Mouse (Mus musculus) CD4-positive, CD25-positive, alpha-beta regulatory T cell, adult 2 months (primary cell): ENCODE measurements at regions not wholly inside any gene's neighbourhood (a gene's known extent, or its start where the extent isn't known, plus 50 kb on each side); places are given as distances from the start of the nearest gene placed in this dataset.

Experiments
- DNase-seq: peaks from one replicate; pipeline ENCODE4 v3.0.0-alpha.2; 2012; ENCODE audit warnings: low read depth, low spot score

DNA sequence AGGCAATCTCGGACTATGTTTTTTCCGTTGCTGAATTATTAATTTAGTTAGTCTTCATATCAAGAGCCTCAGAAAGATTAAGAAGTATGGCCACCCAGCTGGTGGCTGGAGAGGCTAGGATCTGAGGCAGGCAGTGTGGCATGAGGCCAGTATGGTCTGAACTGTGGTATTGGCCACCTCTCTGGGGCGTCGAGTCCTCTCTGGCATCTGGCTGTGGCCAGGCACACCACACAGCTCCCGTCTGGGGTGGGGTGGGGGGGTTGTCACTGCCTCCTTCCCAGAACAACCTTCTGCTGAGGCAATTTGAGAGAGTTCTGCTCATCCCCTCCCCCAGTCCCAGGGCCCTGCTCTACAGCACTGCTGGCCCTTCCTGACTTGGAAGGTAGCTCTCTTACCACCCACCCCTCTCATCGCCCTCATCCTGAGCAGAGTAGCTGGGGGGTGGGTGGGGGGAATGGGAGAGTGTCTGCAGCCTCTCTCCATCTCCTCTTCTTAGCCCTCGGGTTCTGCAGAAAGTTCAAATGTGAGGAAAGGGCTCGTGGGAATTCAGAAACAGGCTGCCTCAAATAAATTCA, 103.2 kb downstream of the Vegfa start:
- no peak for DNase-seq

DNA sequence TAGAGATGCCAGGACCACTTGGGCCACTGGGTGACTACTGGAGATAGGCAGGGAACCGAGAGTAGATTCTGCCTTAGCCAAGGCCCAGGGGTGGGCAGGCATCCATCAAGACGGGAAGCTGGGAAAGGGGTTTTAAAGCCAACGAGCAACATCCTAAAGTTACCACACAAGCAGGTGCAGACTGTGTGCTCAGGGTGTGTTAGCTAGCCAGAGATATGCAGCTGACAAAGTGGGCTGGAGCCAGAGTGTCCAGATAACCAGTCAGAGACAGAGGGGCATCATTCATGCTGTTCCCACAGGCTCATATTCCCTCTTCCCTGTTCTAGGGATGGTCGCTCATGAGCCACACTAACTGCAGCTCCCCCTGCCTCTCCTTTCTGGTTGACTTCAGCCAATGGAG, 104.2 kb downstream of the Vegfa start:
- no peak for DNase-seq

DNA sequence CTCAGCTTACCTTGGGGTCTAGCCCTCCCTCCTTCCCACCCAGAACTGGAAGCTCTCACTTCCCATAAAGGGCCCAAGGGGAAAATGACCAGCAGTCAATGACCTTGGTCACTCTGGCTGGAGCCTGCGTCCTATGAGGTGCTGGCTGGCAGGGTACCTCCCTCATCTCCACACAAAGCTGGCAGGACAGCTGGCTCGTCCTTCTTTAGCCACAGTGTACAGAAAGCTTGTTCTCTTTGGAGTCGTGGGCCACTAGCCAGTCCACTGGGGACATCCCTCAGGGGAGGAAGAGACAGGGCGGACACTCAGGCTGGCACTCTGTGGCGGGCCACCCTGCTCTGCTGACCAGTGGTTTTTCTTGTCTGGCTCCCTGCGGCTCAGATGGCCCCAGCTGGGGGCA, 106.3 kb downstream of the Vegfa start:
- DNase-seq = no peak

DNA sequence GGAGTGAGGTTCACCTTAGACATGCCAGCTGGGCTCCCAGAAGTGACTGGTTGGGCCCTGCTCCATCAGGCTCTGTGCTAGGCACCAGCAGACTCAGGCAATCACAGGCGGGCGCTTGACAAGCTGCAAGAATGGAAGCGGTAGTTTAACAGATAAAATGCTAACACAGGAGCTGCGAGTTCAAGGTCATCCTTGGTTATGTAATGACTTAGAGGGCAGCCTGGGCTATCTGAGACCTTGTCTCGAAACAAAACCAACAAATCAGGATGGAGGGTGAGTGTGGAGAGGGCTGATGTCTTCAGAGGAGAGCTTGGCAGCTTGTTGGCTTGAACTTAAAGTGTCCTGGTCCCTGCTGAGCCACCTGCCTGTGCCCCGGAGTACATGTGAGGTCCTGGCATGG, 107.6 kb downstream of the Vegfa start:
- no peak for DNase-seq

DNA sequence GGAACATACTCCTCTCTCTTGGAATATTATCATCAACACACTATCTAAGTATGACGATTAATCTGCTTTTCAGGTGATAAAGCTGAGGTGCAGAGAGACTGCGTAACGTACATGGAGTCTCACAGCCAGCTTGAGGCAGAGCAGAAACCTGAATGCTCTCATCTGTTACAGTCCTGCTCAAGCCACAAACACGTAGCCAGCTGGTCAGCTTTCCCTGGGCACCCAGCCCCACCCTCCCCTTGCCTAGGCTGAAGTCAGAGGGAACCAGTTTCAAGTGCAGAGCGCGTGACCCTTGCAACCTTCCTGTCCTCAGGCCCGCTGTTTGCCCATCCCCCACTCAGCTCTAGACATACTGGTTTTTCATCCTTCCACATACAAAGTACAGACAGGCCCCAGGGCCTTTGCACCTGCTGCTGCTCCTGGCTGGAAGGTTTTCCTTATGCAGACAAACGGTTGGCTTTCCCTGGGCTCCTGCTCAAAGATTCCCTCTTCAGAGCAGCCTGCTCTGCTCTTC, 108.9 kb downstream of the Vegfa start:
- DNase-seq = no peak

DNA sequence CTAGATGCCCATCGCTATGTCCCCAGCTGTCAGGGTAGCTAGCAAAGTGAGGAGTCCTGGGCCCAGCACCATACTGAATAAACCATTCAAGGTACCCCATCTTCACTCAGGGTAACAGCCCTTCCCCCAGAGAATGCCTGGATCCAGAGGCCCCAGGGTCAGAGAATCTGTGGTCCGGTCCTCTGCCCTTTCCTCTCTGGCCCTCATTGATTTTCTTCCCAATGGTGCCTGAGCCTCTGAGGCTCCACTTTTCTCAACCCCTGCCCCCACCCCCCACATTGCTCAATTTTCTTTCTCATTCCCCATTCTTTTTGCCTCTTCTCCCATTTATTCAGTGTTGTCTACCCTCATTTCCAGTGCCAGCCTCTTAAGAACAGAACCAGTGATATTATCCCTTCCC, 114.5 kb downstream of the Vegfa start:
- no peak for DNase-seq

DNA sequence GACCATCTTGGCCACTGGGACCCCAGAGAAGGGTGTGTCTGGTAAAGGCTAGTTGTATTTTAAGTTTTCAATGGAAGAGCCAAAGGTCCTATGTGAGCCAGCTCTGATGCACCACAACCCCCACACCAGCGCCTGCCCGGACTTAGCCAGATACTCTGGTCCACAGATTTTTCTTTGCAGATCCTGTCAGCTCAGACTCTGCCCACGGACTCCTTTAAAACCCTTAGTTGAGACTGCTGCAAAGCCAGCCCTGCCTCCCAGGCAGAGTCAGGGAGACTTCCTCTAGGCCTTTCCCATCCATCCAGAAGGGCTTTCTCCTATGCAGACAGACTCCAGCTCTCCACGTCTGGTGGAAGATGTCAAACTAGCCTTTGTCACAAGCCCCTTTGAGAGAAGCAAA, 115.2 kb downstream of the Vegfa start:
- no peak for DNase-seq

DNA sequence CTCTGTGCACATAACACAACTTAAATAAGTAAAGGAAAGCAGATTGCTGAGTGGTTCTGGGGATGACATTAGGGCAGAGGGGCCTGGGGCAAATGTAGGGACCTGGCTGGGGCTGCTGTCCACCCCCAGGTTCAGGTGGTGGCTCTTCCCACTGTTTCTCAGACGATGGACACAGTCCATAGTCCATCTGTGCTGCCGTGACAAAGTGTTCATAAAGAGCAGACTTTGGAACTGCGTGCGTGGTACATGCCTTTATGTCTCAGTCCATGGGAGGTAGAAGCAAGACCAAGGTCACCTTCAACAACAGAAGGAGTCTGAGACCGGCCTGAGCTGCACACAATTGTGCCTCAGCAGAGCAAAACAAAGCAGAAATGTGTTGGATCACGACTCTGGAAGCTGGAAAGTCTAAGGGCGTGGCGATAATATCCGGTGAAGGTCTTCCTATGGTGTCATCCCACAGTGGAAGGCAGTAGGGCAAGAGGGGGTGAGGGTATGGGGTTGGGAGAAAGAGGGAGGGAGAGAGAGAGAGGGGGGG, 117.4 kb downstream of the Vegfa start:
- no peak for DNase-seq

DNA sequence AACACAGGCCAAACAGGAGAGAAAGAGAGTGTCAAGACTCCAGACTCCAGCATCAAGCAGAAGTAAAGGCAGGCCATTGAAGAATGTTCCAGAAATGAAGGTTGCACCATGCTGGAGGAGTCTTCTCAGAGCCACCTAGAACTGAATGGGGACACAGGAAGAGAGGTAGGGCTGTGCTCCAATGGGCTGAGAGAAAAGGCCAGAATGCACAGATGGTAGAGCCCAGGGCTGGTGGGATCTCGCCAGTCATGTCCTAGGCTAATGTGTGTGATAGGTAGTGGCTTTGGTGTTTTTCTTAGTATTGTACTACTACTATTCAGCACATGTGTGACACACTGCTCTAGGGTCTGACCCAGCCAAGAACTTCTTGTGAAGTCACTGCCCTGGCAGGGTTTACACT, 117.9 kb downstream of the Vegfa start:
- DNase-seq = no peak

DNA sequence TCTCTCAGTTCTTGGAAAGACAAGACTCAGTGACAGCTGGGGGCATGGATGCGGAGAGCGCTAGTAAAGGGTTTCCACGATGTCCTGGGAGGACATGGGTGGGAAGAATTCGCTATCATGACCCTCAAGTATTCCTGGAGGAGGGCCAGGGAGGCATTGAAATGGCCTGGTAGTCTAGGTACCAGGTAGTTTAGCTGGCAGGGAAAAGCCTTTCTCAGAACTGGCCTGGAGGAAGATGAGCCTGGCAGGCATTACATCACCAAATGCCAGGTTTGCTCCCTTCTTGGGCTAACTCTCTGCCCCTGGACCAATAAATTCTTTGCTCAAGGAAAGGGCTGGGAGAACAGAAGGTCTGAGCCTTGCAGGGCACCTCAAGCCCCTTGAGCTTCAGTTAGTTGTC, 118.5 kb downstream of the Vegfa start:
- DNase-seq = no peak

DNA sequence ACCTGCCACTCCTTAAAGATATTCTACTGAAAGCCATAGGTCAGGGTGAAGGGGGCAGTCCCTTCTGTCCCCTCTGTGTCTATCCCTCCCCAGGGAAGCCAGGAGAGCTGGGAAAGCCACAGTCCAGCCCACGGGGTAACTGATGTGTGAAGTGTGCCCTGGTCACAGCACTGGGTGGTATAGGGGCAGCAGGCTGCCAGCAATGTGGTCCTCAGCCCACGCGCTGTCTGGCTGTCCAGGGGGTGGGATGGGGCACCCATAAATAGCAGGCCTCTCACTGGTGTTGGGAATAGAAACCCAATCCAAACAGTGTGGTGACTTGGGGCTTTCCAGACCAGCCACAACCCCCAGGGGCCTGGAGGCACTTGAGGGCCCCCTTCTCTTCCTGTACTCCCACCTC, 120.0 kb downstream of the Vegfa start:
- DNase-seq = no peak

DNA sequence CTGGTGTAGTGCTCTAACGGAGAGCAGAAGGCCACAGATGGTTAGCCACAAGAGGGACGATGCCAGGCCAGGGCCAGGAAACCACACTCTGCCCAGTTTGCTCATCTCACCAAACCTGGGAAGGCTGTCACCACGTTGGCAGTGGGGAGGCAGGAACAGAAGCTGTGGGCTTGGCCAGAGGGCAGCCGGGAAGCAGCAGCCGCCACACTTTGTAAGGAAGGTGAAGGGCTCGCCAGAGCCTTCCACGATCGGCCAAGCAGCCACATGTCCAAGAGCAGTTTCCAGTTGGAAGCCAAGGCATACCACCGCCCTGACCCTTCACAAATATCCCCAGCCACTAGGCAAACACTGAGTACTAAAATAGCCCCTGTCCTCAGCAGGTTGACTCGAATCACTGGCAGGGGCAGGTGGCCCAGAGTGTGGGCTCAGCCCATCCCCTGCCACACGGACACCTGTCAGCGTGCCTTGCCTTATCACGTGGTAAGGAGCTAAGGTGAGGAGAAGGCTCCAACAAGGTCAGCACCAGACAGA, 120.9 kb downstream of the Vegfa start:
- no peak for DNase-seq

DNA sequence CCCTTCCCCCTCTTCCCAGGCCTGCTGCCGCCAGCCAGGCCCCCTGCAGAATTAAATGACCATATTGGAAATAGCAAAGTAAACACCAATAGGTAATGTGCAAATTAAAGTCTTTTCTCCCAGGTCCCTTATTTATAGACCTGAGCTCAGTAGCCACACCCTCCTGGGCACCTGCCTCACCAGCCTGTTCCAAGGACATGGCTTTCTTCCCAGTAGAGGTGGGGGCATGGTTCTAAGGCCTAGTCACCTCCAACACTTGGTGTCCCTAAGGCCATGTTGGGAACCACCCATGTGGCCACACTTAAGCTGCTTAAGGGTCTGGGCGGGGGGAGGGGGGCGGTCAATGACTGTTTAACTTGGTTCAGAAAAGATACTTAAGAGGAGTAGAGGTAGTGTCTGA, 121.9 kb downstream of the Vegfa start:
- no peak for DNase-seq

DNA sequence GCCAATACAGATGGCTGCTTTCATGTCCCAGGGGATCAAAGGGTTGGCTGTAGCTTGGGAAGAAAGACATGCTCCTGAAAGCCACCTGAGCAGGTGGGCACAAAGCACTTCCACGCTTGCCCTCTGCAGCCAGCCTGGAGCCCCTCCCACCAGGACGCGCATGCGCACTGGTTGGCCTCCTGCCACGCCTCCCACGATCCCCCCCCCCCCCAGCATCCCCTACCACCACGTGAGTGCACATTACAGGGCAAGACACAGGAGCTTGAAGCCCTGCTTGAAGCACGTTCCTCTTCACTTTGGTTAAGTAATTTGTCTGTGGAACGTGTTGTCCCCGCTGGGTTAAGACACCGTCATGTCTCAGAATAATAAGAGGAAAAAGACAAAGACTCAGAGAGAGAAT, 124.6 kb downstream of the Vegfa start:
- DNase-seq = no peak

DNA sequence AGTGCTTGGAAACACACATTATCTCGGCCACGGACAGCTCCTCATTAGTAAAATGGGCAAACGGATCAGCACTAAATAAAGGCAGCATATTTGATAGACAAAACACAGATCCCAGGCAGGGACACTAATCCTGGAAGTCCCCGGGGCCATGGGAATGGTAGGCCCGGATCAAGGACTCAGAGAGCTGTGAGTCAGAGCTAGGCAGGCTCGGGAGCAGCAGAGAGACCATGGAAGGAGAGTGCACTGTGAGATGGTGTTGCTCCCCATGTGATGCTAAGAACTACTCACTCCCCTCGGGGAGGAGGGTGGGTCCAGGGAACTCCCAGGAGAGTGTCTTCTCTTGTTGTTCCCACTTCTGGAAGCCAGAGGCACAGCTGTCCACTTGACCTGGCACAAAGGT, 126.6 kb downstream of the Vegfa start:
- no peak for DNase-seq

DNA sequence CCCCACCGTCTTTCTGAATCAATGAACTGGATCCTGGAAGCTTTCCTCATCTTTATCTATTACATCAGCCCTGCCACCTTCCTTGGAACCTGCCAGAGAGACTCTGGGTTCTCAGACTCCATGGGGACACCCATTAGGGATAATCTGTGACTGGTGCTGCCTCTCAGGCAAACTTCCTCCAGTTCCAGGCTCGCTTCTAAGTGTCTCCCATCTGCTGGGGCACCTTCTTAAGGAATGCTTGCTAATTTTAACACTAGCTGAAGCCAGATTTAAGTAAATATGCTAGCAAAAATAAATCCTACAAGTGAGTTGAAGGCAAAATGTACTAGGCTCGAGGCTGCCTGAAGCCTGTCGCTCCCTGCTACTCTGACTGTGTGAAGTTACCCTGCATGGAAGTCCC, 127.9 kb downstream of the Vegfa start:
- DNase-seq = no peak

DNA sequence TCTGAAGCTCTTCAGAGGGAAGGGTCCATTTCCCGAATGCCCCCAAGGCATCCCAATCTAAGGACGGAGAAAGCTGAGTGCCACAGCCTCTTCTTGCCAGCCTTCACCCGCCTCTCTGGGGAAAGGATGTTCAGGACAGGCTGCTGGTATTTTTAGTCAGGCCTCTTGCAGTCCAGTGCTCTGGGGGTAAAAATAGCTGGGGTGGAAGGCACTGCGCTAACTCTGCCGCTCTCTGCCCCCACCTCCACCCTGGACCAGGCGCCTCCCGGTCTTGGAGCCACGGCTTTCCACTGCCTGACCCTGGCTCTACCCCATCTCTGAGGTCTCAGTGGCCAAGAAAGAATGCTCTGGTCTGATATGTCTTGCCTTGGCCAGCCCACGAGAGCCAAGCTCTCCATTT, 128.9 kb downstream of the Vegfa start:
- DNase-seq = no peak

DNA sequence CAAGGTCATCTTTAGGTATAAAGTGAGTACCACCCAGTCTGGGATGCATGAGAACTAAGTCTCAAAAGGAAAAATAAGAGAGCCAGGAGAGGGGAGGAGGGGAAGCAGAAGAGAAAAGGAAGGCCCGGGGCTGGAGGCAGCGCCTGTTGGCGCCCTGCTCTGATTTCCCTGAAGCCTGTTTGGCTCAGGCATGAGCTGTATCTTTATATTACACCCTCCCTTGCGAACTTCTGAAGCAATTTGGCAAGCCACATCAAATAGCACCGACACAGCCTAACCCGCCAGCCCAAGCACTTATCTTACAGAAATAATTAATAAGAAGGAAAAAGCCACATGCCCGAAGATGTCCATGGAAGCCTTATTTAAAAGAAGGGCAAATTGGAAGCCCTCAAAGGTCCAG, 129.5 kb downstream of the Vegfa start:
- no peak for DNase-seq

DNA sequence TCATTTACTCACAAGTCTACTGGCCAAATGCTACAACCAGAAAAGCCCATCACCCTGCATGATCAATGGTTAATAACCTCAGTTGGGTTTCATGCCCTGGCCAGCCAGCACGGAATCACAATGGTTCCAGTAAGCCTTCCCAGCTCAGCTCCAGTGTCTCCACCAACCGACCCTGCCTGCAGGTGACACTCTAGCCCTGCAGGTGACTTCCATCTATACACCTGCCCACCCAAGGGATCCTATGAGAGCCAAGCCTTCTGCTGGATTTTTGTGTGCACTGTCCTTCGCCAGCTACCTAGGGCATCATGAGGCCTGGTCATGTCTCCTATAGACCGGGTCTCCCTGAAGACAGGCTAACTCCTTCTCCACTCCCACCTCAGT, 135.3 kb downstream of the Vegfa start:
- no peak for DNase-seq

DNA sequence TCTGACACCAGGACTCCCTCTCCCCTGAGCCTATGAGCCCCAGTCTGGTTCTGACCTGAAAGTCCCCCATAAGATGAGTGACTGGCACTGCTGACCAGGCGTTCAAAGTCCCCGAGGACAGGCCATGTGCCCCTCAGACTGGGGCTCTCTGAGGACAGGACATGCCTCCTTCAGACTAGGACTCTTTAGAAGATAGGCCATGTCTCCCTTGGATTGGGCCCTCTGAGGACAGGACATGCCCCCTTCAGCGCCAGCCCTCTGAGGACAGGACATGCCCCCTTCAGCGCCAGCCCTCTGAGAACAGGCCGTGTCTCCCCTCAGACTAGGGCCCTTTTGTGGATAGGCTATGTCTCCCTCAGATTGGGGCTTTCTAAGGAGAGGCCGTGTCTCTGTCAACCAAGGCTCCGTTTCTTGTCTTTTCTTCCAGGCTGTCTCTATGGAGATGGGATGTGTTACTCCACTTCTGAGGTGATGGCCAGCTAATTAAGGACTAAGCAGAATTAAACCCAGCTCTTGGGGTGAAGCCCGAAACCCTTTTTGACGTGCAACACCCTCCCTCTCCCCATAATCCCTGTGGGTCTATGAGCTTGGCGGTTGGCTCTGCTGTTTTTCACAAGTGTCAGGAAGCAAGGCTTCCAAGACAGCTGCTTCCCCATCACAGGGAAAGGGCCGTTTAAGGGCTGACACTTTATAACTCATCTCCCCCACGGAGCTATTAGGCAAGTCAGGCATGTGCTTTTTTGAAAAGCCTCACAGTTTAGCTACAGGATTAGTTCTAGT, 135.8 kb downstream of the Vegfa start:
- no peak for DNase-seq

DNA sequence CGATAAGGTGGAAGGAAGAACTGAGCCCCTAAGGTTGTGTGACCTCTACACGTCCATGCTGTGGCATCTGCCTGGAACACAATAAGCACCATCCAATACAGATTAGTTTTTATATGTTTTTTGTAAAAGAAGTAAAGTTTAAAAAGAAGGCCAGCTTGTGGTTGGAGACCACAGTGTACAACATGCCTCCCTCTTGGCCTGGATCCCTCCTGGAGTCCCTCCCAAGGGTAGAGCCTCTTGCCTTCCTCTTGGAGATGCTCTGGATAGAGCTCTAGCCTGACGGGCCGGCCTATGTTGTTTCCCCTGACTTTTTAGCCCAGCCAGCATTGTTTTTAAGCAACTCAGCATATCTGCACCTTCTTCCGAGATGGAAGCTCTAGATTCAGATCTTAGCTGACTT, 138.0 kb downstream of the Vegfa start:
- DNase-seq = no peak

DNA sequence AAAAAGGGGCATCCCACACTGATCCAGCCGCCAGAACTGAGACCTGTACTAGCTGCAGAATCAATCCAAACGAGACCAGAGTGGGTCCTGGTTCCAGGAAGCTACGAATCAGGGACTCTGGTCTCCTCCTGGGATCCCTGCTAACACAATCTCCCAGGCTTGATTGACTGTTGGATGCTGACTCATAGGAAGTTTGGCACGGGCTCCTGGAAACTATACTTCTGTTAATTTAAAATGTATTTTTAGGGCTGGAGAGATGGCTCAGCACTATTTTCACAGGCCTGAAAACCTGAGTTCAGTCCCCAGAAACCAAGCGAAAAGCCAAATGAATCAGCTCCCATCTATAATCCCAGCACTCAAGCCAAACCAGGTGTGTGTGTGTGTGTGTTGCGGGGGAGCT, 138.5 kb downstream of the Vegfa start:
- no peak for DNase-seq

DNA sequence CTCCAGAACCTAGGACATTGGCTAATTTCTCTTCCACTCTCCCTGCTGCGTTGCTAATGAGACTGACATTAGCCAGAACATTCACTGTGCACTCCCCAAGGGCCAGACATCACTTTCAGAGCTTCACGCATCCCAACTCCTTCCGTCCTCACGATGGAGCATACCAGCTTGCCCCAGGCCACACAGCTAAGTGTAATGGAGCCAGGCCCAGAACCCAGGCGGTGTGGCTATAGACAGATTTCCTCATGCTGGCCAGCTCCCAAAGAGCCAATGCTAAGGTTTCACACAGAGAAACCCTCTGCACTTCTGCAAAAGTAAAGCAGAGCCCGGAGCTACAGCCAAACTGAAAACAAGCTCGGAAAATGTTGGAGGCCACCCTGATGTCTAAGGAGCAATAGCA, 139.1 kb downstream of the Vegfa start:
- no peak for DNase-seq
